Mouse (Mus musculus) liver, embryonic 11.5 days (tissue): ENCODE measurements at regions not wholly inside any gene's neighbourhood (a gene's known extent, or its start where the extent isn't known, plus 50 kb on each side); places are given as distances from the start of the nearest gene placed in this dataset.

ENCODE experiments used
- ATAC-seq: fragments of 200-750 bp; cut with Nextera tagmentation; replicated peaks from 2 replicates; pipeline ENCODE4 v1.8.0; 2017; ENCODE audit warnings: moderate number of reproducible peaks, mild to moderate bottlenecking, moderate TSS enrichment, moderate library complexity; ENCODE audit not compliant: low FRiP score
- DNase-seq: peaks from one replicate; pipeline ENCODE4 v3.0.0-alpha.2; 2017; ENCODE audit warnings: low spot score
- H3K27ac ChIP-seq: fragments of 300-500 bp; sonication (generic); 2 replicates; pipeline ENCODE4 v1.5.1; 2014; ENCODE audit warnings: mild to moderate bottlenecking, low read depth, low read length, control low read depth
- H3K27me3 ChIP-seq: fragments of 300-500 bp; sonication (generic); replicated peaks from 2 replicates; pipeline ENCODE4 v1.6.1; 2014; ENCODE audit warnings: low read length, mixed read lengths; ENCODE audit not compliant: control insufficient read depth, insufficient read depth
- H3K36me3 ChIP-seq: fragments of 300-500 bp; sonication (generic); 2 replicates; pipeline ENCODE4 v1.6.1; 2014; ENCODE audit warnings: mild to moderate bottlenecking, low read length, moderate library complexity, mixed read lengths; ENCODE audit not compliant: control insufficient read depth, insufficient read depth
- H3K4me1 ChIP-seq: fragments of 300-500 bp; sonication (generic); replicated peaks from 2 replicates; pipeline ENCODE4 v1.6.1; 2014; ENCODE audit warnings: low read length, mixed read lengths; ENCODE audit not compliant: control insufficient read depth, insufficient read depth
- H3K4me2 ChIP-seq: fragments of 300-500 bp; sonication (generic); 2 replicates; pipeline ENCODE4 v1.6.1; 2014; ENCODE audit warnings: mild to moderate bottlenecking, control low read depth, moderate library complexity
- H3K4me3 ChIP-seq: fragments of 300-500 bp; sonication (generic); 2 replicates; pipeline ENCODE4 v1.5.1; 2014; ENCODE audit warnings: low read depth, low read length, control low read depth
- H3K9ac ChIP-seq: fragments of 300-500 bp; sonication (generic); 2 replicates; pipeline ENCODE4 v1.6.1; 2014; ENCODE audit warnings: low read depth, low read length, control low read depth
- H3K9me3 ChIP-seq: fragments of 300-500 bp; sonication (generic); 2 replicates; pipeline ENCODE4 v1.6.1; 2016; ENCODE audit warnings: low read length, inconsistent platforms, mixed read lengths; ENCODE audit not compliant: control insufficient read depth
- WGBS: fragments of 180-500 bp; shearing (Covaris S2); extraction: QIAGEN DNeasy Blood & Tissue Kit; methylation state at CpG from one replicate; pipeline ENCODE4 v1.1.7; 2014; 5-methylcytosine and 5-hydroxymethylcytosine counted together

DNA sequence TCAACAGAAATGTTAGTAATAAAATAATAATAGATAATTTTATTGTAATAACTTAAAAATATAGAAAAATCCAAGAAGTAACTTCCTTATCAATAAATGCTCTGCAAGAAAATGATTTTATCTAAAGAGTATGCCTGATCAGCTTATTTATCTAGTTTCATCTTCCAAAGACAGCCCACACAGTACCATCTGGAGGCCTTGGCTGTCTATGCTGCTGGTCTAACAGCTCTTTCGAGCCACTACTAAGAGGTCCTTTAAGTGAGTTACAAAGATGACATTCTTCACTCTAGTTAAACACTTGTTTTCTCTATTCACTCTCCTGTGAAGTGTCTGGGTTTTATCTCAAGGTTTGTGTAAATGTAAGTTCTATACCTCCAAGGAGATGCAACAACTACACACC lies 305.7 kb downstream of the Mef2c start:
- Histone ChIP-seq H3K9ac (no peak overlapping the region), H3K4me2 (no peak overlapping the region), H3K4me3 (no peak overlapping the region), H3K27me3 (no peaks in the 10 kb centered on the region), H3K27ac (no peak overlapping the region), H3K36me3 (no peaks in the 10 kb centered on the region), H3K9me3 (no peaks in the 10 kb centered on the region), H3K4me1 (no peaks in the 10 kb centered on the region)
- DNase-seq (no peak), ATAC-seq (no peak)
- WGBS = 68% methylated on average over 1 of the region's 1 CpGs

DNA sequence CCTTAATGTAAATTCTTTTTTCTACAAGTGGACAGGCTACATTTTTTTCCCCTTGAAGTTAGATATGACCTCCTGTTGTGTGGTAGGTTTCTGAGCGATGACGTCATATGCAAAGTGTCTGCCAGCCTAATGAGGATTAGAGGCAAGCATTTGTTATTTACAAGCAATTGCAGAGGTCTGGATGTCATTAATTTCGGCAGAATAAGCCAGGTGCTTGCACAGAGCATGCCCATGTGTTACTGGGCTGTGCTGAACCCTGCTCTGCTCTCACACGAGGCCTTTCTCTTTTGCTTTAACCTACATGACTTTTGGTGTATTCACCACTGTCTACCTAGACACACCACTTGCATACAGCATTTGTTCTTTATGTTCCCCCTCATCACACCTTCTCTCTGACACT lies 316.5 kb downstream of the Mef2c start:
- H3K4me3 ChIP-seq = no peak overlapping the region
- 49% methylated on average over 4 of the region's 4 CpGs for WGBS
- no peaks in the 10 kb centered on the region for H3K9me3 ChIP-seq
- H3K27ac ChIP-seq = no peak overlapping the region
- no peaks in the 10 kb centered on the region for H3K4me1 ChIP-seq
- H3K27me3 ChIP-seq = no peaks in the 10 kb centered on the region
- DNase-seq (no peak), ATAC-seq (no peak)
- no peak overlapping the region for H3K9ac ChIP-seq
- no peak overlapping the region for H3K4me2 ChIP-seq
- no peaks in the 10 kb centered on the region for H3K36me3 ChIP-seq

DNA sequence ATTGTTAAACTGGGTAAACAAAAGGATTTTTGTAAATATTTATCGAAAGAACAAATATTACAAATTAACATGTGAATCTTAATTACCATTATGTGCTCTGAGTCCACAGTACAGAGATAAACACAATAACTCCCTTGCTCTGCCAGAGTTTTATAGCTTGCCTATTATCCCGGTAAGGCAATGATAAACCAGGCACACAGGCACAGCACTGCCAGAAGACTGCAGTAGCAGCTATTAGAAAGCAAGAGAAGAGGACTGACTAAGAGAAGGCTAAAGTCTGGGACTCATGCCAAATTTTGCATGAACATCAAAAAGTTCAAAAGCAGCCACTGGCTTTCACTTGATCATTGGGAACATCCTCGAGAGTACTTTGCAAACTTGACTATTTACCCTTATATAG lies 316.9 kb downstream of the Mef2c start:
- 74% methylated on average over 3 of the region's 3 CpGs for WGBS
- no peak overlapping the region for H3K27ac ChIP-seq
- DNase-seq (no peak), ATAC-seq (no peak)
- no peaks in the 10 kb centered on the region for H3K36me3 ChIP-seq
- H3K4me1 ChIP-seq = no peaks in the 10 kb centered on the region
- no peak overlapping the region for H3K4me2 ChIP-seq
- H3K4me3 ChIP-seq = no peak overlapping the region
- no peaks in the 10 kb centered on the region for H3K9me3 ChIP-seq
- H3K27me3 ChIP-seq = no peaks in the 10 kb centered on the region
- no peak overlapping the region for H3K9ac ChIP-seq

DNA sequence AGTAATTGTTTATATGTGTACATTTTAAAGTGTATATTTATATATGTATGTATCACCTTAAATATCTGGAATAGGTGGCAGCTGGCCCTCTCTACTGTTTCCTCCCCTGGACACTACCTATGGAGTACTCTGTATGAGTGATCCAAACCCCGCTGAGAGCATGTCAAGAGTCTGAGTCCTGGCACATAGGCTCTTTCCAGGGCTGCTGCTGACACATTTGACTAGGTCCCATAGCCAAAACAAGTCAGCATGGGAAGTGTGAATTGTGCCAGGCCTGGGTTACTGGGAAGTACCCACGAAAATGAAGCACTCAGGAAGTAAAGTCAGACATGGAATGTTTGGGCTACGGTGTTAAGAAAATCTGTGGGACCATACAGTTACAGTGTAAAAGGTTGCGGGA lies 321.1 kb downstream of the Mef2c start:
- DNase-seq (no peak), ATAC-seq (no peak)
- no peaks in the 10 kb centered on the region for H3K27me3 ChIP-seq
- H3K36me3 ChIP-seq = no peaks in the 10 kb centered on the region
- no peak overlapping the region for H3K4me3 ChIP-seq
- no peaks in the 10 kb centered on the region for H3K9me3 ChIP-seq
- H3K27ac ChIP-seq = no peak overlapping the region
- no peak overlapping the region for H3K9ac ChIP-seq
- no peak overlapping the region for H3K4me2 ChIP-seq
- H3K4me1 ChIP-seq = no peaks in the 10 kb centered on the region
- 70% methylated on average over 4 of the region's 4 CpGs for WGBS

DNA sequence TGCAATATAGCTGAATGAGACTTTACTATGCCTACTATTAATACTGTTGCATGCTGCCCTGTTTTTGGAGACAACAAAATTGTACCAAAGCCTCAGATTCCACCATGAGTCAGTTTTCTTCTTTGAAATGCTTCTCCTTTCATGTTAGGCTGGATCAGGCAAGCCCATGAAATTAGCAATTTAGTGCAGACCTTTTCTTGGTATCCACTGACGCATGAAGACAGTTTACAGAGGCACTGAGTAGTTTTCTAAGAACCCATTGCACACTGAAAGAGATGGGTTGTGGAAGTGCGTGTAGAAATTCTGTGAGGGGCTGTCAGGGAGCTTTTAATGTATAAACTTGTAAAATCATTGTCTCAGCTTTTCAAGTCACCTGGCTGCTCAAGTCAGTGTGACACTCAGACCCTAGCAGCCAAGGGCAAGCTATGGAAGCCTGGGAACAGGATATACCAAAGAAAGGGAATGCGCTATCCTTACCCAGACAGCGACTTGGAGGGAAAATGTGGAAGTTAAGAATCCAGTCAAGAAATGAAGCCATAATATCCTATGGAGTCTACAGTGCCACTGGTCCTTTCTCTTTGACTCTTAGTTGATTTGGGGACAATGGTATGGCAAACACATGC lies 323.1 kb downstream of the Mef2c start:
- ATAC-seq = no peak
- H3K36me3 ChIP-seq = no peaks in the 10 kb centered on the region
- WGBS = 76% methylated on average over 4 of the region's 4 CpGs

DNA sequence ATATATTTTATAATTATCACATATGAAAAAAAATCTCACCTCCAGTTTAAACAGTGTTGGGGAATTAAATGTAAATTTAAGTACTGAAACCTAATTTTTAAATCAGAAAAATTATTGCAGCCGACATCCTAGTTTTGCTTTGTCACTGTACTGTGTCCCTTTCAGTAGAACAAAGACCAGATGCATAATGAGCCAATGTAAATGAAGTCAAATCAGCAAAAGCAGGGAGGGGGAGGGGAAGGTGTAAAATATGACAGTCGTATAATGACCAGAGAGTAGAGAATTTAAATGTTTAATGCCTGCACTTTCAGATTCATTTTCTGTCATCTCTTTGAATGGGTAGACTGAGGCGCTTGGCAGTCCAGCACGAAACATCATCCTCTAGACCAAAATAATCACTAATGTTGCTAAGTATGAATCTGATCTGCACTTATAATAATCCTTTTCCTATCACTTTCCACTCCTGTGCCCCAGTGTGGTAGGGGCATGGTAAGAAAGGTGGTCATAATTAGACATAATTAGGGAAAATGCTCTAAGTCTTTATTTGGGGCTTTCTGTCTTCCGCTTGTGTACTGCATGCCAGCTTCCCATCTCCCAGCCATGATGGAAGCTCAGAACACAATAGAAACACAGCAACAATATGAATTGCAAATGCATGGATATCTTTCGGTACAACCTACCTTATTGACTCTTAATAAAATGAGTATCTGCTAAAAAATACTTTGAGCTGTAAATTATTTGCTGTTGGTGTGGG lies 356.0 kb upstream of the Tmem161b start:
- DNase-seq = no peak
- no peaks in the 10 kb centered on the region for H3K4me1 ChIP-seq
- no peak for ATAC-seq
- H3K4me2 ChIP-seq = no peak overlapping the region
- H3K9me3 ChIP-seq = no peaks in the 10 kb centered on the region
- no peaks in the 10 kb centered on the region for H3K27me3 ChIP-seq
- H3K36me3 ChIP-seq = no peaks in the 10 kb centered on the region
- H3K4me3 ChIP-seq = no peak overlapping the region
- 80% methylated on average over 6 of the region's 6 CpGs for WGBS
- no peak overlapping the region for H3K27ac ChIP-seq
- no peak overlapping the region for H3K9ac ChIP-seq

More for the DNA sequence above, 323.1 kb downstream of the Mef2c start:
- Histone ChIP-seq H3K4me3 (no peak overlapping the region), H3K4me1 (no peaks in the 10 kb centered on the region), H3K27me3 (no peaks in the 10 kb centered on the region), H3K4me2 (no peak overlapping the region), H3K9ac (no peak overlapping the region), H3K9me3 (no peaks in the 10 kb centered on the region), H3K27ac (no peak overlapping the region)
- no peak for DNase-seq

DNA sequence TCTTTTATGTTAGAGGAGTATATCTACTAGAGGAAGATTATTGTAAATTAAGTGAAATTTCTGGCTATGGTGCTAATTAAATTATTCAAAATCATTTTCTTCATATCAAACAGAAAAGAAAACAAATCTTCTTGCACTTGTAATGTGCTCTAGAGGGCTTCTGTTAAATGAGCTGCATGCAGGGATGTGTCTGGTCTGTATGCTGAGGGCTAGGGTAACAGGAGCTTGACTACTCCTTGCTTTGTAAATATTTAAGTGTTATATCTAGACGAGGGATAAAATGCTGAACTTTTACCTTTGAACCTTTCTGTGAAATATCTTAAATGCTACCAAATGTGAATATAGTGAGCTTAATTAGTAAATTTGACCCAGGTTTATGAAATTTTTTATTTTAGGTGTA lies 354.9 kb upstream of the Tmem161b start:
- no peak for ATAC-seq
- H3K9ac ChIP-seq = no peak overlapping the region
- H3K36me3 ChIP-seq = no peaks in the 10 kb centered on the region
- no peaks in the 10 kb centered on the region for H3K27me3 ChIP-seq
- DNase-seq = no peak
- H3K9me3 ChIP-seq = no peaks in the 10 kb centered on the region
- no peaks in the 10 kb centered on the region for H3K4me1 ChIP-seq
- 60% methylated on average over 1 of the region's 1 CpGs for WGBS
- H3K4me3 ChIP-seq = no peak overlapping the region
- no peak overlapping the region for H3K27ac ChIP-seq
- no peak overlapping the region for H3K4me2 ChIP-seq

DNA sequence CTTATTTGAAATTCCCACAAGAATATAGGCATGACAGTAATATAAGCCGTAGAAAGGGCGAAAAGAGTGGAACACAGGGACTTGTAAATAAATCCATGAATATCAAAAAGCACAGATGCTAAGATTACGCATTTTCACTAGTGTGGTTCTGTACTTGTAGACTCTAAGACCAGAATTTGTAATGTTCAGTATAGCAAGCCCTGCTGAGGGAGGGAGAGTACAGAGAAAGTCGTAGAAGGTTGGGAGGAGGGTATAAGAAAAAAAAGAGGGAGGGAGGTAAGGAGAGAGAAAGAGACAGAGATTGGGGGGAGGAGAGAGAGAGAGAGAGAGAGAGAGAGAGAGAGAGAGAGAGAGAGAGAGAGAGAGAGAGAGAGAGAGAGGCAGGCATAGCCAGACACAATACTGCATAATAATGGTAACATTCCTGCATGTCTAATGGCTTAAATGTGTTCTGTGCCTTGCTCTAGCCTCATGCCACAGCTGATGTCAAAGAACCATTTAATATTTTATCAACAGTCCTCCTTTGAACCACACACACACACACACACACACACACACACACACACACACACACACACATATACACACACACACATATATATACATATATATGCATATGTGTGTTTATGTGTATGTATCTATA lies 354.1 kb upstream of the Tmem161b start:
- Histone ChIP-seq H3K4me2 (no peak overlapping the region), H3K27me3 (no peaks in the 10 kb centered on the region), H3K4me3 (no peak overlapping the region), H3K4me1 (no peaks in the 10 kb centered on the region), H3K9me3 (no peaks in the 10 kb centered on the region), H3K36me3 (no peaks in the 10 kb centered on the region), H3K9ac (no peak overlapping the region), H3K27ac (no peak overlapping the region)
- DNase-seq (no peak), ATAC-seq (no peak)
- 78% methylated on average over 4 of the region's 4 CpGs for WGBS

DNA sequence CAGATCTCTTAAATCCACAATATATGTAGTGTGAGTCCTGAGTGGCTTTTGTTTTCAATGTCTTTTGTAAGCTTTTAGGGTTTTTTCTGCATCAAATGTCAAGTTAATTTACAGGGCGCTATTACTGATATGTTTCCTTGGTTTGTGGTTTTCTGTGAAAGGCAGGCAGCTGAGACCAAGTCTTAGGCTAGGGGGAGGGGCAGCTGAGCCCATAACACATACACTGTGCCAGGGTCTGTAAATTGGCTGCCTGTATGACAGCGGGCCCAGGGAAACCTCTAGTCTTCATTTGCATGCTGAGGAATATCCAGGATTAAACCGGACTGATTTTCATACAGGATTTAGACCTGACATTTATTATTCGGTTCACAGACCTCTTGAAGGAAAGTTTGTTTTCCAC lies 353.2 kb upstream of the Tmem161b start:
- DNase-seq = no peak
- Histone ChIP-seq H3K36me3 (no peaks in the 10 kb centered on the region), H3K9me3 (no peaks in the 10 kb centered on the region), H3K9ac (no peak overlapping the region), H3K27ac (no peak overlapping the region), H3K27me3 (no peaks in the 10 kb centered on the region), H3K4me1 (no peaks in the 10 kb centered on the region), H3K4me3 (no peak overlapping the region), H3K4me2 (no peak overlapping the region)
- 53% methylated on average over 4 of the region's 4 CpGs for WGBS
- ATAC-seq = no peak
